Mouse (Mus musculus) MEL (cell line): ENCODE results near the gene Slc4a7. TPM values are rescaled to one million over a fixed set of nuclear protein-coding genes. Genes with fewer than 3 reads are reported as not detected.

Experiments
- DNase-seq: peaks from one replicate; pipeline ENCODE4 v3.0.0; 2011; ENCODE audit warnings: low read depth, low spot score
- H3K27ac ChIP-seq: 2 replicates; pipeline ENCODE4 v1.5.1; 2012; ENCODE audit warnings: low read depth, mild to moderate bottlenecking, control low read depth, low read length, moderate library complexity; ENCODE audit not compliant: control insufficient read depth
- H3K27me3 ChIP-seq, 2 experiments: fragments of 150-350 bp in 1 of 2; sonication (generic) in 1 of 2; 2 replicates each; pipeline ENCODE4 v1.6.1; 2012; ENCODE audit warnings: low read length in 2 of 2, mild to moderate bottlenecking in 2 of 2, improper control_type of control experiment in 1 of 2, moderate library complexity in 1 of 2; ENCODE audit not compliant: insufficient read depth in 2 of 2, control insufficient read depth in 1 of 2
- H3K36me3 ChIP-seq, 2 experiments: 2 replicates each; pipeline ENCODE4 v1.6.1; 2012 to 2014; ENCODE audit warnings: low read length in 2 of 2, improper control_type of control experiment in 1 of 2, inconsistent platforms in 1 of 2, mild to moderate bottlenecking in 1 of 2; ENCODE audit not compliant: insufficient read depth in 2 of 2, control insufficient read depth in 1 of 2
- H3K4me1 ChIP-seq, 2 experiments: fragments of 150-350 bp in 1 of 2; sonication (generic) in 1 of 2; 2 replicates each; pipeline ENCODE4 v1.6.1; 2012; ENCODE audit warnings: low read length in 2 of 2, improper control_type of control experiment in 1 of 2, mild to moderate bottlenecking in 1 of 2; ENCODE audit not compliant: insufficient read depth in 2 of 2, control insufficient read depth in 1 of 2
- H3K4me3 ChIP-seq, 2 experiments: fragments of 150-350 bp in 1 of 2; sonication (generic) in 1 of 2; 2 replicates each; pipeline ENCODE4 v1.5.1; 2012; ENCODE audit warnings: low read depth in 2 of 2, low read length in 2 of 2, mild to moderate bottlenecking in 2 of 2, moderate library complexity in 2 of 2, control low read depth in 1 of 2, improper control_type of control experiment in 1 of 2; ENCODE audit not compliant: control insufficient read depth in 1 of 2, insufficient read depth in 1 of 2
- H3K79me2 ChIP-seq: 2 replicates; pipeline ENCODE4 v1.6.1; 2012; ENCODE audit warnings: mild to moderate bottlenecking, low read length, moderate library complexity; ENCODE audit not compliant: control insufficient read depth, poor library complexity, insufficient read depth
- H3K9ac ChIP-seq: 2 replicates; pipeline ENCODE4 v1.6.1; 2012; ENCODE audit warnings: low read depth, mild to moderate bottlenecking, control low read depth, low read length, moderate library complexity; ENCODE audit not compliant: control insufficient read depth, poor library complexity, severe bottlenecking
- H3K9me3 ChIP-seq: fragments of 150-350 bp; sonication (generic); replicated peaks from 2 replicates; pipeline ENCODE4 v1.6.1; 2012; ENCODE audit warnings: mild to moderate bottlenecking, low read length, improper control_type of control experiment, moderate library complexity; ENCODE audit not compliant: insufficient read depth
- BHLHE40 ChIP-seq: IDR thresholded peaks from 2 replicates; pipeline ENCODE4 v1.6.1; 2012; ENCODE audit warnings: low read depth, mild to moderate bottlenecking, inconsistent platforms, low read length, improper control_type of control experiment, borderline replicate concordance
- E2F4 ChIP-seq: IDR thresholded peaks from 2 replicates; pipeline ENCODE4 v1.6.1; 2011; ENCODE audit warnings: low read depth, low read length, improper control_type of control experiment, borderline replicate concordance
- EP300 ChIP-seq, 2 experiments: IDR thresholded peaks; 2 replicates each; pipeline ENCODE4 v1.6.1; 2011; ENCODE audit warnings: improper control_type of control experiment in 2 of 2, low read length in 2 of 2, low read depth in 1 of 2, mild to moderate bottlenecking in 1 of 2
- ETS1 ChIP-seq: IDR thresholded peaks from 2 replicates; pipeline ENCODE4 v1.6.1; 2012; ENCODE audit warnings: low read depth, mild to moderate bottlenecking, inconsistent platforms, low read length, improper control_type of control experiment, moderate library complexity
- HCFC1 ChIP-seq: IDR thresholded peaks from 2 replicates; pipeline ENCODE4 v1.6.1; 2012; ENCODE audit warnings: low read depth, mild to moderate bottlenecking, inconsistent platforms, low read length, improper control_type of control experiment, moderate library complexity
- KAT2A ChIP-seq: conservative IDR thresholded peaks from 2 replicates; pipeline ENCODE4 v1.6.1; 2012; ENCODE audit warnings: low read depth, low read length, improper control_type of control experiment, inconsistent platforms
- MAX ChIP-seq: IDR thresholded peaks from 2 replicates; pipeline ENCODE4 v1.6.1; 2011; ENCODE audit warnings: low read length, improper control_type of control experiment
- MAZ ChIP-seq: IDR thresholded peaks from 2 replicates; pipeline ENCODE4 v1.6.1; 2012; ENCODE audit warnings: low read depth, mild to moderate bottlenecking, inconsistent platforms, low read length, improper control_type of control experiment
- MEF2A ChIP-seq: IDR thresholded peaks from 2 replicates; pipeline ENCODE4 v1.6.1; 2014; ENCODE audit warnings: low read depth, mild to moderate bottlenecking, inconsistent platforms, low read length, improper control_type of control experiment; ENCODE audit not compliant: poor library complexity, insufficient replicate concordance, severe bottlenecking; ENCODE audit errors: extremely low read depth
- NELFE ChIP-seq: IDR thresholded peaks from 2 replicates; pipeline ENCODE4 v1.6.1; 2011; ENCODE audit warnings: low read depth, low read length, improper control_type of control experiment
- POLR2AphosphoS5 ChIP-seq: IDR thresholded peaks from 2 replicates; pipeline ENCODE4 v1.6.1; 2012; ENCODE audit warnings: low read depth, borderline replicate concordance, mild to moderate bottlenecking, inconsistent platforms, low read length, moderate library complexity, mixed read lengths
- SIN3A ChIP-seq: IDR thresholded peaks from 2 replicates; pipeline ENCODE4 v1.6.1; 2012; ENCODE audit warnings: low read length, improper control_type of control experiment, inconsistent platforms
- SMC3 ChIP-seq: IDR thresholded peaks from 2 replicates; pipeline ENCODE4 v1.6.1; 2011; ENCODE audit warnings: low read depth, low read length, improper control_type of control experiment
- TAL1 ChIP-seq: IDR thresholded peaks from 2 replicates; pipeline ENCODE4 v1.6.1; 2012; ENCODE audit warnings: mild to moderate bottlenecking, inconsistent platforms, low read length, moderate library complexity, mixed read lengths
- UBTF ChIP-seq: IDR thresholded peaks from 2 replicates; pipeline ENCODE4 v1.6.1; 2012; ENCODE audit warnings: low read depth, mild to moderate bottlenecking, inconsistent platforms, low read length, improper control_type of control experiment, moderate library complexity, borderline replicate concordance; ENCODE audit not compliant: insufficient read depth
- ZC3H11A ChIP-seq: IDR thresholded peaks from 2 replicates; pipeline ENCODE4 v1.6.1; 2012; ENCODE audit warnings: low read depth, mild to moderate bottlenecking, inconsistent platforms, low read length, improper control_type of control experiment
- ZKSCAN1 ChIP-seq: IDR thresholded peaks from 2 replicates; pipeline ENCODE4 v1.6.1; 2012; ENCODE audit warnings: low read depth, mild to moderate bottlenecking, inconsistent platforms, low read length, improper control_type of control experiment, moderate library complexity
- ZNF384 ChIP-seq: IDR thresholded peaks from 2 replicates; pipeline ENCODE4 v1.6.1; 2012; ENCODE audit warnings: low read depth, mild to moderate bottlenecking, inconsistent platforms, low read length, improper control_type of control experiment
- polyA plus RNA-seq, 2 experiments: library from polyadenylated mRNA; stranded (reverse) in 1 of 2; unstranded in 1 of 2; fragments of >175 nt in 1 of 2; fragments of >200 nt in 1 of 2; gene quantifications; 2 replicates each; pipeline versions ENCODE4 v1.2.1 to v1.2.4; 2012; ENCODE audit warnings: low replicate concordance in 2 of 2, low read depth in 1 of 2; ENCODE audit not compliant: insufficient read length in 2 of 2, insufficient read depth in 1 of 2, missing spikeins in 1 of 2
- total RNA-seq: library from RNA; depleted of rRNA; stranded (reverse); fragments of 300-350 nt; gene quantifications from 2 replicates; pipeline ENCODE4 v1.2.3, GENCODE M21; 2012

Gene Slc4a7
- total and polyA plus RNA-seq, 3 experiments: 8.2 to 30.2 (median 12.8) TPM

DNA sequence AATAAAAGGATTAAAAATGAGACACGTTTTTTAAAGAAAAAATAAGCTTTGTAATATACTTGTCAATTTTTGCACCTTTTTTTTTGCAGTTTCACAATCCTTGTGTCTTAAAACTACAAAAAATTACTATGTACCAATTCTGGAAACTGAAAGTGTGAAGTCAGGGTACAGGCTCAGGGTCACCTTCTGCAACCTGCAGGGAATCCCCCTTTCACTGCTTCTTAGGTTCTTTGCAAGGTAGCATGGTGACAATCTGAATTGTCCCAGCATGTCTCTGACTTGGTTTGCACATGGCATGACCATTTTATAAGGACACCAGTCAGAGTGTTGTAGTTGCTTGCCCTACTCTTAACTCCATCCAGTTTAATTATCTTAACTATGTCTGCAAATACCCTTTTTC lies 82.1 kb downstream of the Slc4a7 start (continued):
- no peak for TF ChIP-seq TAL1

DNA sequence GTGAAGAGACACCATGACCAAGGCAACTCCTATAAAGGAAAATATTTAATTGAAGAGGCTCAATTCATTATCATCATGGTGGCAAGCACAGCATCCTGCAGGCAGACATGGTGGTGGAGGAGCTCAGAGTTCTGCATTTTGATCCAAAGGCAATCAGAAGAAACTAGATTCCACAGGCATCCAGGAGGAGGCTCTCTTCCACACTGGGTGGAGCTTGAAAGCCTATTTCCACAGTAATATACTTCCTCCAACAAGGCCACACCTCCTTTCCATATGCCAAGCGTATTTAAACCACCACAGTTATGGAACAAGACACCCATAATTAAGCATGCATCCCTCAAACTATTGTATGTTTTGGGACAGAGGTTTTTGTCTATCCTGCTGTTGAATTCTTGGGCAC lies 84.9 kb downstream of the Slc4a7 start:
- no peak overlapping the region for H3K4me3 ChIP-seq
- DNase-seq: no peak
- no peak for TF ChIP-seq SMC3
- TF ChIP-seq TAL1: no peak
- no peak for TF ChIP-seq EP300 (IDR thresholded peaks at IDR 0.05; ENCODE audit: low read depth in 1 of 2, low read length in 2 of 2)

DNA sequence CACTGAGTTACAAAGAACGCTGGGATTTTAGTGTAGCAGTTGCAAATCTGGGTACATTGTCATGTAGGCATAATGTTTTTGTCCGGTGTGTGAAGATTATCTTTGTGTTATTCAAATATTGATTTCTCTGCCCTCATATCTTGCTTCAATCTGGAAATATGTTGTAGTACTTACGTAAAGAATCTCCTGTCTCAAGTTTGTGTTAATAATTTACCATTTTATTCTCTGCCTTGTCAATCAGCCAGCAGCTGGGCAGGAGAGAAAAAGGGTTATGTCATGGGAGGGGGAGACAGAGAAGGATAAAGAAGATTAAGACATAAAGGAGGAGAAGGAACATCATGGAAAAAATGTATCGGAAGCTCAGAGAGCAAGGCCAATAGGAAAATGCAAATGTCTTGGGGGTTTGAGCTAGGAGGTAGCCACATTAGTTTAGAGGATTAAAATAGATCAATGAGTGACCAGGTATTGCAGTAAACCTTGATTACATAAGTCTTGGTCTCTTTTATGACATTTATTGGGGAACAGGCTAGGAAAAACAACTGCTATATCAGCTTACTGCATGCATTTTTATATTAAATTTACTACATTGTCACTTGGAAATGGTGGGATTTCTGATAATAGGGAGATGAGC lies 87.9 kb downstream of the Slc4a7 start:
- Histone ChIP-seq H3K9me3 (no peaks in the 10 kb centered on the region), H3K36me3 (peaks cover 6 to 7% of the 10 kb centered on the region in 2 experiments), H3K9ac (no peak overlapping the region), H3K27ac (no peak overlapping the region), H3K27me3 (no peaks in the 10 kb centered on the region), H3K4me1 (no peaks in the 10 kb centered on the region; a peak in 1 of 4 replicates), H3K79me2 (no peaks in the 10 kb centered on the region), H3K4me3 (no peak overlapping the region)
- TF ChIP-seq E2F4 (no peak), KAT2A (no peak), ETS1 (no peak), ZKSCAN1 (no peak), MEF2A (no peak), BHLHE40 (no peak), SMC3 (no peak), MAX (no peak), SIN3A (no peak), ZNF384 (no peak)
- DNase-seq: no peak

More for the DNA sequence above, 84.9 kb downstream of the Slc4a7 start:
- Histone ChIP-seq H3K9ac (no peak overlapping the region), H3K9me3 (no peaks in the 10 kb centered on the region), H3K4me1 (no peaks in the 10 kb centered on the region; a peak in 1 of 4 replicates), H3K27ac (no peak overlapping the region), H3K79me2 (no peaks in the 10 kb centered on the region), H3K27me3 (no peaks in the 10 kb centered on the region), H3K36me3 (peaks cover 6 to 7% of the 10 kb centered on the region in 2 experiments)

DNA sequence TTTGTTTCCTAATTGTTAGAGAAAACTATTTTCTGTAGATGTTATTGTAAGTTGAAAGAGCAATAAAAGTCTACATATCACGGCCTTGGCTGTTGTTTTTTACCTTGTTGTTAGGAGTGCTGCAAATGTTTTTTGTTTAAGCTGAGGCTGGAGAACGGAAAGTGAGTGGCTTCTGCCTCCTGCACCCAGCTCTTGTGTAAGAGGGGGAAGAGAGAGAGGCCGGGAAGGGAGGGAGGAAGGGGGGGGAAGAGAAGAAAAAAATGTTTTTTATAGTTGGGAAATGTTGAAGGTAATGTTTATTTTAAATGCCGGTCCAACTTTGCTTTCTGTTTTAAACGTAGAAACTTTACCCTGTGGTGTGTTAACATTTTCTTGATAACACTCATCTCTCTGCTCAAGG lies 97.8 kb downstream of the Slc4a7 start:
- H3K9ac ChIP-seq: no peak overlapping the region
- DNase-seq: no peak
- H3K4me3 ChIP-seq: no peak overlapping the region
- H3K79me2 ChIP-seq: no peaks in the 10 kb centered on the region
- H3K9me3 ChIP-seq: no peaks in the 10 kb centered on the region
- H3K27me3 ChIP-seq: no peaks in the 10 kb centered on the region
- TF ChIP-seq POLR2AphosphoS5 (no peak), NELFE (no peak), ZC3H11A (no peak), MEF2A (no peak), UBTF (no peak), MAZ (no peak), HCFC1 (no peak)
- no peak overlapping the region for H3K27ac ChIP-seq
- H3K36me3 ChIP-seq: no peaks in the 10 kb centered on the region; a peak in 1 of 4 replicates
- no peaks in the 10 kb centered on the region for H3K4me1 ChIP-seq
